Mouse (Mus musculus) liver, adult (tissue): ENCODE results near the gene Cryge.
"Not testable (repeated sequence)": the region's sequence is repeated elsewhere in the genome, so short reads cannot be mapped to it uniquely, and the experiment has no call there.

Experiments
- GATA4 ChIP-seq: IDR thresholded peaks from 2 replicates; pipeline ENCODE4 v1.6.1; 2014; ENCODE audit warnings: mild to moderate bottlenecking, low read length; ENCODE audit not compliant: insufficient replicate concordance

The Cryge gene

DNA sequence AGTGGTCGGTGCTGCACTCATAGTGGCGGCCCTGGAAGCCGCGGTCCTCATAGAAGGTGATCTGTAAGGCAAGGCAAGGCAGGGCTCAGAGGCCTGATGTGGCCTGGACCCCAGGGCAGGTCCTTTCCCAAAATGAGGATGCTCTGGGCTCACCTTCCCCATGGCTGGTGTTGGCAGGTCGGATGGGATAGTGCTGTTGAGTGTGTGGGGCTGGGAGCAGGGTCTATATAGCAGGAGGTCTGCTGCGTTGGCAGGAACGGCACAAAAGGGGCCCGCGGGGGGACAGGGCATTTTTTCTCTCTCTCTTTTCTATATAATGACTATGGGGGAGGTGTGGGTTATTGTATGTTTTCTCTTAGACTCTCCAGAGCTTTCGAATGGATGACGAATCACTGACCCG, at the start of gene Cryge:
Cryge (minus strand) TSS at position 198 of the 400 bp plus-strand sequence.
- TF ChIP-seq GATA4 = not testable (repeated sequence)

- TF ChIP-seq GATA4 = no peak
These were observed 46.0 kb upstream of the Cryge start for GRCm38 (mm10) chr1:65096953-65097352.

DNA sequence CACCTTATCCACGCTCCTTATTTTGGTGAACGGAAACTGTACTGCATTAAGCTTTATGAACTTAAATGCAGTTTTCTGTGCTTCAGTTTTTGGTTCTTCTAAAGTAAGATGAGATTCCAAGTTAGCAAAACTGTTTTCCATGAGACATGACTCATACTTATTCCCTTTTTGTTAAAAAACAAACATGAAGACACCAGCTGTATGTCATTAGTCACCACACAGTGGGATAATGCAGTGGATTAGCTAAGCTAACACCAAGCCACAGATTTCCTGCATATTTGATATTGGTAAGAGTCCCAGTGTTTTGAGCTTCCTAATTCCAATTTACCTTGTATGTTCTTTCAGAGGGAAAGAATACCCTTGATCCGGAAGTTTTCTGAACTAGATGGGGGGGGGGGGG, 40.6 kb upstream of the Cryge start:
- TF ChIP-seq GATA4 = no peak

DNA sequence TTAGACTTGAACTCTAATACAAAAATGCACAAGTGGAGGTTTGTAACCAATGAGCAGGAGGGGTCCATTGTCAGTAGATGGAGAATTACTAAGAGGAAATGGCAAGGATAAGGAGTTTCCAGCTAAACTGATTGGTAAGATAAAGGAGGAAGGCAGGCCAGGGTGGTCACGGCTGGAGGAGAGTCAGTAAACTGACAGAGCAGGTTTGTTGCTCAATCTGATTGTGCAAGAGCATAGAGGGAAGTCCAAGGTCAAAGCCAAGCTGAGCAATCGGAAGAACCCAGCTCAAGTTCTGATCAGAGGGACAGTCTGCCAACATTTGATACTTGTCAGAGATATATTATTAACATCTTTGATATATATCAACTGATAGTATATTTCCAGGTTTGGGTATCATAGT, 39.4 kb upstream of the Cryge start:
- no peak for TF ChIP-seq GATA4

GRCm38 (mm10) chr1:65088567-65089356, 37.8 kb upstream of the Cryge start:
- TF ChIP-seq GATA4 = no peak

GRCm38 (mm10) chr1:65082188-65082587, 31.2 kb upstream of the Cryge start, which contains the start of gene Crygb:
TSS of gene Crygb (minus strand) at chr1:65082288.
- no peak for TF ChIP-seq GATA4

- no peak for TF ChIP-seq GATA4
These were observed 24.7 kb upstream of the Cryge start for GRCm38 (mm10) chr1:65075607-65076006.

DNA sequence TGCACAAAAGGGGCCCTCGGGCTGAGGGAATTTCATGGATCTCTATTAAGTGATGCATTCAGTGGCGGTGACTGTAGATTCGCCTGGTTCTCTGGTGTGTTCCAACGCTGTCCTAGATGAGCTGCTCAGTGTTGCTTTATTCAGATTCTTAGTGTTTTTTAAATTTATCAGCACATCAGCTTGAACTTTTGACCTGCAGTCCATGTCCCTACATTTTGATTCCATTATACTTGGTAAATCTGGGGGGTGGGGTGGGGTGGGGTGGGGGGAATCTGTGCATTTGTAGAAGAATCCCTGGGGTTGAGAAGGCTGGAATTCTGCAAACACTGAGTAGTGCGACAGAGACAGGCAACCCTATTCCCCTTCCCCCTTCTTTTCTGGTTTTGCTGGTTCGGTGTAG, 22.6 kb upstream of the Cryge start, which contains the start of gene Crygc:
Crygc (minus strand) TSS at position 101 of the 400 bp plus-strand sequence.
- TF ChIP-seq GATA4 = no peak

DNA sequence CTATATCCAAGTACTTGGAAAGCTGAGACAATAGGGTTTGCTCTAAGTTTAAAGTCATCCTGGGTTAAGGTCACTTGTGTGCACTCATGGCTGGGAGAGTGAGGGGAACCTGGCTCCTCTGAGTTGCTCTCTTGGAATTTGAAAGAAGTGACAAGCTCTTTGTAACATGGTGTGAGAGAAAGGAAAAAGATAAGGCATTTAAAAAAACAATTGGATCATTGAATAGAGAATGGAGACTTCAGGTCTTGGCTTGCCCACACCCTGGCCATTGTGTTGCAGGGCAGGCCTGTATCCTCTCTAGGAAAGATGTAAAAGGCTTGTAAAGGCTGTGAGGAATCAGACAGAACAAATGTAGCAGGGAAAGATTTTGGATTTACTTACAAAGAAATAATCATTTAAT, 16.9 kb upstream of the Cryge start:
- no peak for TF ChIP-seq GATA4

DNA sequence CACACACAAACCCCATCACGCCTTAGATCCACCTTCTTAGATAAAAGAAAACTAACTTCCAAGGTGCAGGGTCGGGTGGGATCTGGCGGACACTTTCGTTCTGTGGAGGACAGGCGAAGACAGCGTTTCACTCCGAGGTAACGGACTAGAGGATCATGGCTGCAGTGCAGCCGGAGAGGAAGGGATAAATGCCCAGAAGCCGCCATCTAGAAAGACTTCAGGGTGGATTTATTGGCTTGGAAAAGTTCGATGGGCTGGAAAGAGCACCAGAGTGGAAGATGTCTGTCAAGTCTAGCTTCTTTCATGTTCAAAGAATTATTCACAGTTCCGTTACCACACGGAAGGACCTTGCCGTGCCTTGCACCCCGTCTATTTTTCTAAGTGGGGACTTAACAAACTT, 13.3 kb upstream of the Cryge start:
- TF ChIP-seq GATA4 = no peak

DNA sequence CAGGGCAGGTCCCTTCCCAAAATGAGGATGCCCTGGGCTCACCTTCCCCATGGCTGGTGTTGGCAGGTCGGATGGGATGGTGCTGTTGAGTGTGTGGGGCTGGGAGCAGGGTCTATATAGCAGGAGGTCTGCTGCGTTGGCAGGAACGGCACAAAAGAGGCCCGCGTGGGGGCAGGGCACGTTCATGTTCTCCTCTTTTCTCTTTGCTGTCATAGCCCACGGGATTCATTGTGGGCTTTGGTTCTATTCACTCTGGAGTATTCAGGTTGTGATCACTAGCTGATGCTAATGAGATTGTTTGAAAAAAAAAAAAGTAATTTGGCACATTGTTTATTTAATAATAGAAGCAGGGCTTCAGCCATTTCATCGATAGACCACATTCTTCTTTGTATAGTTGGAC, 12.4 kb upstream of the Cryge start, which contains the start of gene Crygd:
Crygd (minus strand) TSS at position 101 of the 400 bp plus-strand sequence.
- no peak for TF ChIP-seq GATA4

- TF ChIP-seq GATA4 = no peak
These were observed 1.2 kb upstream of the Cryge start for GRCm38 (mm10) chr1:65052140-65052539.

DNA sequence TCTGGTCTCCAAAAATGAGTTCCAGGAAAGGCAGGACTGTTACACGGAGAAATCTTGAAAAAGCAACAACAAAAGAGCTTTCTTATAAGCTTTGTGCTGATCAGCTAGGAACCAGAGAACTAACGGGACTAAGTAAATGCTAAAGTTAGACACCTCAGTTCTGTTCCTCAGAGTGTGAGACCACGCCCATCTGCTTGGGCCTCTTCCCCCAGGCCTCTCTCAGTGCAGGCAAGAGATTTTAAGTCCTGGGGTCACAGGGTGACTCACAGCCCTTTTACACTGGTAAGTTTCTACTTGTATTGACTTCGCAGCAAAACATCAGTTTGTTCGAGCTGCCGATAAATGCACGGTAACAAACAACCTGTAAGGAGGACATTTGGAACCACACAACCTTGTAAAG, 747 bp upstream of the Cryge start:
- no peak for TF ChIP-seq GATA4

DNA sequence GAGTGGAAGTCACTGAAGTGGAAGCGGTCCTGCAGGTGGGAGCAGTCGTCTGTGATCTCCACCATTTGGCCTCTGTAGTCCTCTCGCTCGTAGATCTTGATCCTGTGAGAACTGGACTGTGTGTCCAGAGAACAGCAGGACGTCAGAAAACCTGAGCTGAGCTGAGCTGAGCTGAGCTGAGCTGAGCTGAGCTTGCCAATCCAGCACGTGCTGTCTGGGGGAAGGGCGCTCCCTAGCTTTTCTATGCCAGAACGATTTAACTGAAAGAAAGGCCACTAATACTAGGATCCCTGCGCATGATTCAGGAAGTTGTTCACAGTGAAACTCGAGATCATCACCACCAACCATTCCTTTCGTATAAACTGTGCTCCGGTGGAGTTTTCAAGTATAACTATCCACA, 2.2 kb downstream of the Cryge start:
- no peak for TF ChIP-seq GATA4

GRCm38 (mm10) chr1:65046401-65047109, 4.4 kb downstream of the Cryge start:
- no peak for TF ChIP-seq GATA4

DNA sequence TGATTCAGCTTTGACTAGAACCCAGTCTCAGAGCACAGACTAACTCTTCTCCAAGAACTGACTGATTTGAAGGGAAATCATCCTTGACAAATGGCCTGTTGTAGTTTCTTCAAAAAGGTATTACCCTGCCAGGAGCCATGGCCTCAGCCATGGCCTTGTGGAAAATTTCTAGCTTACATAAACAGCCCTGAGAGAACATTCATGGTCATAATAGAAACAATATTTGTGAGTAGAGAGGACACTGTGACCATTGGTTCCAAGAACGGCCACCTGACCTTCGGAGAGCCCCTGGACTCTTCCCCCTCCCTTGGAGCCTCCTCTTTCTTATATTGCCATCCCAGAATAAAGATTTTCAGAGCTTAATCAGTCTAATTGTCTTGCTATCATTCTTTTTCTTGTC, 7.5 kb downstream of the Cryge start:
- TF ChIP-seq GATA4 = no peak
